8 mouse cellular contexts compared by ENCODE assay signal in the genomic region with DNA sequence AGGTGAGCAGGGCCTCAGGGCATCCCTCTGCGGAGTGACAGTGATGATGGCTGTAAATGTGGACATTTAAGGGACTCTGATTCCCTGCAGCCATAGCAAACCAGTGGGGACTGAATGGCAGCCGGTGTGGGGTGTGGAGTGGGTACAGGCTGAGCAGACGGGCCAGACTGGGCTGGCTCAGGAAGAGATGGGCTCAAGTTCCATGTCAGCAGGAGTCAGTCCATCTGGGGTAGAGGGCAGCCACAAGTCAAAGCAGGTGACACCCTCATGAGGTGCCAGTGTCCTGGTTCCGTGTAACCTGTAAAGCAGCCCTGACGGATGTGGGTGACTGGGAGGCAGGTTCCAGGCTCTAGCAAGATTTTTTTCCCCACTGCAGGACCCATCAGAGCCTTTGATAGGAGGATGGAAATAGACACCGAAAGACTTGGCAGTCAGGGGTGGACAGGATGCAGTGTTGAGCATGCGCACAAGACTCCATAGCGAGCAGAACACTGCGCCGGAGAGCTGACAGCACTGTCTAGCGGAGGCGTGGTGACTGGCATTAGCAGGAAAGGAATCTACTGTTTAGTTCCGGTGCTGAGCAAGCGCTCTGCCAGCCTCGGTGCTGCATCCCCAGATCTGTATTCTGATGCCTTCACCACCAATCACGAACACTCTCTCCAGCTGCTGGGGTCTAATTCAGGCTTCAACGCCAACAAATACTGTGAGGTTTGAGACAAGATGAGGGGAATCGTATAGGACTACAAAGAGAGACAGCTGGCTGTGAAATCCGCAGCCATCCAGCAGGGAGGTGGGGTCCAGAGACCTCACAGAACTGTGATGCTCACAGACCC. TPM values are rescaled to one million over a fixed set of nuclear protein-coding genes. Genes with fewer than 3 reads are reported as not detected.
A peak's percentile ranks its signal among the peaks of the same experiment; 100 is the strongest.
DNase-seq lines count a peak whose midpoint lies in the region; ATAC-seq lines count a peak whose summit lies in the region.

No protein-coding gene starts in this region.

- intact Hi-C loops in left cerebral cortex, postnatal 36 days (cut with DNase I): no loop called here

- peak; percentile 54; the same call in 1 of the 2 replicates for ATAC-seq in embryonic facial prominence, embryonic 12.5 days (ENCODE audit: insufficient number of reproducible peaks, insufficient read depth, low FRiP score, low TSS enrichment)
- peak; percentile 77 for ATAC-seq in megakaryocyte-erythroid progenitor cell, adult 5-6 weeks (replicated peaks; ENCODE audit: low FRiP score, low TSS enrichment, poor library complexity, severe bottlenecking)

- peak; percentile 57 to 68 for DNase-seq in adrenal gland, postnatal 36 days
- DNase-seq in heart, adult 8-10 months (ENCODE audit: low spot score): peak; percentile 80
- DNase-seq in kidney, adult 18-20 months: peak; percentile 30
- DNase-seq in left cerebral cortex, postnatal 36 days (ENCODE audit: low spot score in 2 of 2): peak; percentile 86 to 87
- peak; percentile 89 for DNase-seq in right cerebral cortex, postnatal 25 days
- DNase-seq in urinary bladder, postnatal 36 days (ENCODE audit: low spot score in 2 of 2): peak; percentile 30 to 52

- peak overlapping the region; percentile 26 for H3K4me3 ChIP-seq in embryonic facial prominence, embryonic 12.5 days

- no peaks in the 10 kb centered on the region for H3K27me3 ChIP-seq in embryonic facial prominence, embryonic 12.5 days

- no peaks in the 10 kb centered on the region for H3K9me3 ChIP-seq in embryonic facial prominence, embryonic 12.5 days

- no peak overlapping the region for H3K27ac ChIP-seq in embryonic facial prominence, embryonic 12.5 days

- H3K36me3 ChIP-seq in embryonic facial prominence, embryonic 12.5 days: no peaks in the 10 kb centered on the region

- peak overlapping the region; percentile 43 for H3K4me2 ChIP-seq in embryonic facial prominence, embryonic 12.5 days (replicated peaks)

- peaks cover 10% of the 10 kb centered on the region; the same call in 1 of the 2 replicates for H3K4me1 ChIP-seq in embryonic facial prominence, embryonic 12.5 days

- 24% methylated on average over 19 of the region's 19 CpGs for WGBS in embryonic facial prominence, embryonic 12.5 days

- H3K9ac ChIP-seq in embryonic facial prominence, embryonic 12.5 days: no peak overlapping the region

RNA-seq across cellular contexts. Expression of gene Arl11, which starts 18.3 kb away (rescaled TPM):
- total RNA-seq in adrenal gland, postnatal 36 days (2021): 1 to 10 TPM in 1 of 2 experiments, under 1 TPM in 1; 0.49 to 2.1 TPM
- polyA plus RNA-seq in embryonic facial prominence, embryonic 12.5 days (2016; fragmentation: Nextera tagmentation; extraction: Ambion mirVana): 0.38 and 0.41 TPM in 2 replicates
- under 1 TPM; 0.47 to 0.86 (median 0.79) TPM for total RNA-seq in heart, adult 8-10 months (2022)
- total RNA-seq in left cerebral cortex, postnatal 36 days (2021): under 1 TPM; 0.27 to 0.35 TPM
- total RNA-seq in megakaryocyte-erythroid progenitor cell, adult 5-6 weeks (2014; fragmentation: Nextera tagmentation): 0.99 and 2.4 TPM in 2 replicates
- 0.46 TPM in 1 of 2 replicates, not detected in the other for total RNA-seq in megakaryocyte-erythroid progenitor cell, adult 5-6 weeks (2017)

RNA-seq across cellular contexts. Expression of gene Ebpl, which starts 32.4 kb away (rescaled TPM):
- 1 to 10 TPM; 2.3 to 4.0 TPM for total RNA-seq in adrenal gland, postnatal 36 days (2021)
- 13.9 and 14.3 TPM in 2 replicates for polyA plus RNA-seq in embryonic facial prominence, embryonic 12.5 days (2016; fragmentation: Nextera tagmentation; extraction: Ambion mirVana)
- total RNA-seq in heart, adult 8-10 months (2022): 1 to 10 TPM; 1.3 to 1.6 (median 1.4) TPM
- 1 to 10 TPM; 3.4 to 4.8 TPM for total RNA-seq in left cerebral cortex, postnatal 36 days (2021)
- total RNA-seq in megakaryocyte-erythroid progenitor cell, adult 5-6 weeks (2014; fragmentation: Nextera tagmentation): 2.6 and 3.4 TPM in 2 replicates
- total RNA-seq in megakaryocyte-erythroid progenitor cell, adult 5-6 weeks (2017): 1.8 and 2.7 TPM in 2 replicates

Comparison
In these comparisons a context has a peak if more than half of its experiments do, and no peak if none do; other contexts are left out.
1. DNase-seq: peak in every context shown above with its lines; median percentile 89 in right cerebral cortex, postnatal 25 days; 86 in left cerebral cortex, postnatal 36 days; 80 in heart, adult 8-10 months; 62 in adrenal gland, postnatal 36 days; 41 in urinary bladder, postnatal 36 days; 30 in kidney, adult 18-20 months.